Mouse (Mus musculus) CD8-positive naive resting alpha-beta T cell, adult 2 months (primary cell): ENCODE measurements at regions not wholly inside any gene's neighbourhood (a gene's known extent, or its start where the extent isn't known, plus 50 kb on each side); places are given as distances from the start of the nearest gene placed in this dataset.

Experiments
- DNase-seq, 2 experiments: peaks; one replicate each; pipeline ENCODE4 v3.0.0; 2022; ENCODE audit warnings: low read depth in 2 of 2, low spot score in 2 of 2

GRCm38 (mm10) chr14:72113377-72113993 is 378.2 kb downstream of the Gm9195 start:
- DNase-seq: no peak

GRCm38 (mm10) chr14:72110689-72111088 is 380.9 kb downstream of the Gm9195 start:
- no peak for DNase-seq

GRCm38 (mm10) chr14:72091579-72091978 is 400.1 kb downstream of the Gm9195 start:
- no peak for DNase-seq

- DNase-seq: no peak
These were observed 410.2 kb downstream of the Gm9195 start for GRCm38 (mm10) chr14:72081473-72081872.

- DNase-seq: no peak
These were observed 427.4 kb downstream of the Gm9195 start for GRCm38 (mm10) chr14:72064111-72064812.

GRCm38 (mm10) chr14:72042881-72043236 is 448.8 kb downstream of the Gm9195 start:
- DNase-seq: no peak

- no peak for DNase-seq
These were observed 449.3 kb downstream of the Gm9195 start for GRCm38 (mm10) chr14:72042112-72042880.

GRCm38 (mm10) chr14:72030396-72030795 is 461.2 kb downstream of the Gm9195 start:
- DNase-seq: no peak

- no peak for DNase-seq
These were observed 464.1 kb downstream of the Gm9195 start for GRCm38 (mm10) chr14:72027362-72028020.

GRCm38 (mm10) chr14:72004371-72004770 is 487.3 kb downstream of the Gm9195 start:
- no peak for DNase-seq

- DNase-seq: no peak
These were observed 489.2 kb downstream of the Gm9195 start for GRCm38 (mm10) chr14:72002205-72003138.

GRCm38 (mm10) chr14:71973016-71973415 is 518.6 kb downstream of the Gm9195 start:
- DNase-seq: no peak

GRCm38 (mm10) chr14:71972521-71972920 is 519.1 kb downstream of the Gm9195 start:
- DNase-seq: no peak

- DNase-seq: no peak
These were observed 524.0 kb downstream of the Gm9195 start for GRCm38 (mm10) chr14:71967646-71968045.

GRCm38 (mm10) chr14:71963389-71964169 is 528.1 kb downstream of the Gm9195 start:
- DNase-seq: no peak

- no peak for DNase-seq
These were observed 542.9 kb downstream of the Gm9195 start for GRCm38 (mm10) chr14:71948701-71949100.

GRCm38 (mm10) chr14:71937157-71937485 is 554.5 kb downstream of the Gm9195 start:
- DNase-seq: no peak

- DNase-seq: no peak
These were observed 555.1 kb downstream of the Gm9195 start for GRCm38 (mm10) chr14:71936373-71937156.

GRCm38 (mm10) chr14:71915964-71916363 is 575.7 kb downstream of the Gm9195 start:
- DNase-seq: no peak
